Mouse (Mus musculus): ENCODE measurements around the gene Gbp4.

GRCm38 (mm10) chr5:105114696-105115095, 24.7 kb downstream of the Gbp4 start:
- TF ChIP-seq CTCF (IDR thresholded peaks at IDR 0.05; ENCODE audit: borderline replicate concordance, insufficient read depth, low read depth, low read length) = no peak
- TF ChIP-seq POLR2A (IDR thresholded peaks at IDR 0.05; ENCODE audit: borderline replicate concordance, insufficient read depth, low read length) = no peak
